Mouse (Mus musculus) MEL (cell line): ENCODE data around the gene Fam184b. TPM values are rescaled to one million over a fixed set of nuclear protein-coding genes. Genes with fewer than 3 reads are reported as not detected.

Experiments used
- DNase-seq: peaks from one replicate; pipeline ENCODE4 v3.0.0; 2011; ENCODE audit warnings: low read depth, low spot score
- H3K27ac ChIP-seq: 2 replicates; pipeline ENCODE4 v1.5.1; 2012; ENCODE audit warnings: low read depth, mild to moderate bottlenecking, control low read depth, low read length, moderate library complexity; ENCODE audit not compliant: control insufficient read depth
- H3K27me3 ChIP-seq, 2 experiments: fragments of 150-350 bp in 1 of 2; sonication (generic) in 1 of 2; 2 replicates each; pipeline ENCODE4 v1.6.1; 2012; ENCODE audit warnings: low read length in 2 of 2, mild to moderate bottlenecking in 2 of 2, improper control_type of control experiment in 1 of 2, moderate library complexity in 1 of 2; ENCODE audit not compliant: insufficient read depth in 2 of 2, control insufficient read depth in 1 of 2
- H3K36me3 ChIP-seq, 2 experiments: 2 replicates each; pipeline ENCODE4 v1.6.1; 2012 to 2014; ENCODE audit warnings: low read length in 2 of 2, improper control_type of control experiment in 1 of 2, inconsistent platforms in 1 of 2, mild to moderate bottlenecking in 1 of 2; ENCODE audit not compliant: insufficient read depth in 2 of 2, control insufficient read depth in 1 of 2
- H3K4me1 ChIP-seq, 2 experiments: fragments of 150-350 bp in 1 of 2; sonication (generic) in 1 of 2; 2 replicates each; pipeline ENCODE4 v1.6.1; 2012; ENCODE audit warnings: low read length in 2 of 2, improper control_type of control experiment in 1 of 2, mild to moderate bottlenecking in 1 of 2; ENCODE audit not compliant: insufficient read depth in 2 of 2, control insufficient read depth in 1 of 2
- H3K4me3 ChIP-seq, 2 experiments: fragments of 150-350 bp in 1 of 2; sonication (generic) in 1 of 2; 2 replicates each; pipeline ENCODE4 v1.5.1; 2012; ENCODE audit warnings: low read depth in 2 of 2, low read length in 2 of 2, mild to moderate bottlenecking in 2 of 2, moderate library complexity in 2 of 2, control low read depth in 1 of 2, improper control_type of control experiment in 1 of 2; ENCODE audit not compliant: control insufficient read depth in 1 of 2, insufficient read depth in 1 of 2
- H3K79me2 ChIP-seq: 2 replicates; pipeline ENCODE4 v1.6.1; 2012; ENCODE audit warnings: mild to moderate bottlenecking, low read length, moderate library complexity; ENCODE audit not compliant: control insufficient read depth, poor library complexity, insufficient read depth
- H3K9ac ChIP-seq: 2 replicates; pipeline ENCODE4 v1.6.1; 2012; ENCODE audit warnings: low read depth, mild to moderate bottlenecking, control low read depth, low read length, moderate library complexity; ENCODE audit not compliant: control insufficient read depth, poor library complexity, severe bottlenecking
- H3K9me3 ChIP-seq: fragments of 150-350 bp; sonication (generic); replicated peaks from 2 replicates; pipeline ENCODE4 v1.6.1; 2012; ENCODE audit warnings: mild to moderate bottlenecking, low read length, improper control_type of control experiment, moderate library complexity; ENCODE audit not compliant: insufficient read depth
- BHLHE40 ChIP-seq: IDR thresholded peaks from 2 replicates; pipeline ENCODE4 v1.6.1; 2012; ENCODE audit warnings: low read depth, mild to moderate bottlenecking, inconsistent platforms, low read length, improper control_type of control experiment, borderline replicate concordance
- CHD1 ChIP-seq: IDR thresholded peaks from 2 replicates; pipeline ENCODE4 v1.6.1; 2012; ENCODE audit warnings: low read depth, mild to moderate bottlenecking, inconsistent platforms, low read length, improper control_type of control experiment
- E2F4 ChIP-seq: IDR thresholded peaks from 2 replicates; pipeline ENCODE4 v1.6.1; 2011; ENCODE audit warnings: low read depth, low read length, improper control_type of control experiment, borderline replicate concordance
- ETS1 ChIP-seq: IDR thresholded peaks from 2 replicates; pipeline ENCODE4 v1.6.1; 2012; ENCODE audit warnings: low read depth, mild to moderate bottlenecking, inconsistent platforms, low read length, improper control_type of control experiment, moderate library complexity
- GATA1 ChIP-seq: IDR thresholded peaks from 2 replicates; pipeline ENCODE4 v1.6.1; 2011; ENCODE audit warnings: low read depth, low read length, improper control_type of control experiment
- JUND ChIP-seq: IDR thresholded peaks from 2 replicates; pipeline ENCODE4 v1.6.1; 2011; ENCODE audit warnings: low read depth, mild to moderate bottlenecking, improper control_type of control experiment, low read length
- KAT2A ChIP-seq: conservative IDR thresholded peaks from 2 replicates; pipeline ENCODE4 v1.6.1; 2012; ENCODE audit warnings: low read depth, low read length, improper control_type of control experiment, inconsistent platforms
- MAFK ChIP-seq: IDR thresholded peaks from 2 replicates; pipeline ENCODE4 v1.6.1; 2011; ENCODE audit warnings: low read depth, mild to moderate bottlenecking, low read length, improper control_type of control experiment, borderline replicate concordance
- MAZ ChIP-seq: IDR thresholded peaks from 2 replicates; pipeline ENCODE4 v1.6.1; 2012; ENCODE audit warnings: low read depth, mild to moderate bottlenecking, inconsistent platforms, low read length, improper control_type of control experiment
- MEF2A ChIP-seq: IDR thresholded peaks from 2 replicates; pipeline ENCODE4 v1.6.1; 2014; ENCODE audit warnings: low read depth, mild to moderate bottlenecking, inconsistent platforms, low read length, improper control_type of control experiment; ENCODE audit not compliant: poor library complexity, insufficient replicate concordance, severe bottlenecking; ENCODE audit errors: extremely low read depth
- MXI1 ChIP-seq: IDR thresholded peaks from 2 replicates; pipeline ENCODE4 v1.6.1; 2011; ENCODE audit warnings: mild to moderate bottlenecking, low read depth, low read length, improper control_type of control experiment
- MYC ChIP-seq: IDR thresholded peaks from 2 replicates; pipeline ENCODE4 v1.6.1; 2011; ENCODE audit warnings: low read depth, mild to moderate bottlenecking, low read length, improper control_type of control experiment, moderate library complexity
- NELFE ChIP-seq: IDR thresholded peaks from 2 replicates; pipeline ENCODE4 v1.6.1; 2011; ENCODE audit warnings: low read depth, low read length, improper control_type of control experiment
- NRF1 ChIP-seq: IDR thresholded peaks from 2 replicates; pipeline ENCODE4 v1.6.1; 2014; ENCODE audit warnings: low read depth, mild to moderate bottlenecking, inconsistent platforms, low read length, improper control_type of control experiment, moderate library complexity; ENCODE audit not compliant: poor library complexity, insufficient read depth, severe bottlenecking
- POLR2A ChIP-seq, 2 experiments: IDR thresholded peaks; 2 replicates each; pipeline ENCODE4 v1.6.1; 2011 to 2012; ENCODE audit warnings: low read length in 2 of 2, mild to moderate bottlenecking in 2 of 2, control low read depth in 1 of 2, improper control_type of control experiment in 1 of 2, low read depth in 1 of 2, moderate library complexity in 1 of 2; ENCODE audit not compliant: control insufficient read depth in 1 of 2, insufficient read depth in 1 of 2, poor library complexity in 1 of 2
- POLR2AphosphoS2 ChIP-seq: IDR thresholded peaks from 2 replicates; pipeline ENCODE4 v1.6.1; 2011; ENCODE audit warnings: low read length, improper control_type of control experiment
- POLR2AphosphoS5 ChIP-seq: IDR thresholded peaks from 2 replicates; pipeline ENCODE4 v1.6.1; 2012; ENCODE audit warnings: low read depth, borderline replicate concordance, mild to moderate bottlenecking, inconsistent platforms, low read length, moderate library complexity, mixed read lengths
- RAD21 ChIP-seq: IDR thresholded peaks from 2 replicates; pipeline ENCODE4 v1.6.1; 2011; ENCODE audit warnings: mild to moderate bottlenecking, low read depth, low read length, improper control_type of control experiment
- RCOR1 ChIP-seq: IDR thresholded peaks from 2 replicates; pipeline ENCODE4 v1.6.1; 2012; ENCODE audit warnings: low read depth, mild to moderate bottlenecking, inconsistent platforms, low read length, improper control_type of control experiment
- SIN3A ChIP-seq: IDR thresholded peaks from 2 replicates; pipeline ENCODE4 v1.6.1; 2012; ENCODE audit warnings: low read length, improper control_type of control experiment, inconsistent platforms
- SMC3 ChIP-seq: IDR thresholded peaks from 2 replicates; pipeline ENCODE4 v1.6.1; 2011; ENCODE audit warnings: low read depth, low read length, improper control_type of control experiment
- USF1 ChIP-seq: IDR thresholded peaks from 2 replicates; pipeline ENCODE4 v1.6.1; 2014; ENCODE audit warnings: low read depth, mild to moderate bottlenecking, inconsistent platforms, low read length, improper control_type of control experiment, moderate library complexity
- USF2 ChIP-seq, 2 experiments: IDR thresholded peaks; 2 replicates each; pipeline ENCODE4 v1.6.1; 2011 to 2012; ENCODE audit warnings: improper control_type of control experiment in 2 of 2, low read length in 2 of 2, borderline replicate concordance in 1 of 2, inconsistent platforms in 1 of 2, low read depth in 1 of 2, mild to moderate bottlenecking in 1 of 2; ENCODE audit not compliant: insufficient read depth in 1 of 2
- ZKSCAN1 ChIP-seq: IDR thresholded peaks from 2 replicates; pipeline ENCODE4 v1.6.1; 2012; ENCODE audit warnings: low read depth, mild to moderate bottlenecking, inconsistent platforms, low read length, improper control_type of control experiment, moderate library complexity
- ZMIZ1 ChIP-seq: IDR thresholded peaks from 2 replicates; pipeline ENCODE4 v1.6.1; 2012; ENCODE audit warnings: low read depth, mild to moderate bottlenecking, inconsistent platforms, low read length, improper control_type of control experiment, moderate library complexity
- ZNF384 ChIP-seq: IDR thresholded peaks from 2 replicates; pipeline ENCODE4 v1.6.1; 2012; ENCODE audit warnings: low read depth, mild to moderate bottlenecking, inconsistent platforms, low read length, improper control_type of control experiment
- polyA plus RNA-seq, 2 experiments: library from polyadenylated mRNA; stranded (reverse) in 1 of 2; unstranded in 1 of 2; fragments of >175 nt in 1 of 2; fragments of >200 nt in 1 of 2; gene quantifications; 2 replicates each; pipeline versions ENCODE4 v1.2.1 to v1.2.4; 2012; ENCODE audit warnings: low replicate concordance in 2 of 2, low read depth in 1 of 2; ENCODE audit not compliant: insufficient read length in 2 of 2, insufficient read depth in 1 of 2, missing spikeins in 1 of 2
- total RNA-seq: library from RNA; depleted of rRNA; stranded (reverse); fragments of 300-350 nt; gene quantifications from 2 replicates; pipeline ENCODE4 v1.2.3, GENCODE M21; 2012

The Fam184b gene
- total and polyA plus RNA-seq, 3 experiments, result under 0.01 to 0.06 TPM; not detected in 1

DNA sequence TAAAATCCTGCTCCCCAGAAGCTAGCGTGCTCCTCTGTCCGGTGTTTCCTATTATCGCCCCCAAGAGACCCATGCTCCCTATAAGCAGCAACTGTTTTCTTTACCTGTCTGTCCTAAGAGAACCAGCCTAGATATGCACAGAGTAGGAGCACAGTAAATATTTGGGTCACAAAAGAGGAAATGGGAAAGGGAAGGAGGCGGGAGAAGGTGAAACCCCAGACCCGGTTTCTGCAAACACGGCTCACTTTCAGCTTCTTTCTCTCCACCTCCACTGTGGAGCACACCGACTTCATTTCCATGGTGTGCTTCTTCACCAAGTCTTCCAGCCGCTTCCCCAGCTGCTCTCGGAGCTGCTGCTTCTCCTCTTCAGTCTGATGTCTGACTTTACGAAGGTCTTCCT, 59.1 kb downstream of the Fam184b start:
- TF ChIP-seq ZNF384, result no peak
- TF ChIP-seq RAD21, result no peak
- TF ChIP-seq USF1, result no peak
- no peak for TF ChIP-seq SMC3
- no peak for TF ChIP-seq POLR2AphosphoS5
- no peak for TF ChIP-seq POLR2AphosphoS2
- no peak for TF ChIP-seq E2F4
- no peak for TF ChIP-seq MAFK
- no peak for TF ChIP-seq CHD1
- no peak for TF ChIP-seq ZKSCAN1
- H3K9me3 ChIP-seq, result no peaks in the 10 kb centered on the region
- H3K79me2 ChIP-seq, result no peaks in the 10 kb centered on the region
- H3K36me3 ChIP-seq, result no peaks in the 10 kb centered on the region
- H3K9ac ChIP-seq, result no peak overlapping the region
- no peak for DNase-seq
- no peak overlapping the region for H3K27ac ChIP-seq
- peaks cover 0 to 2% of the 10 kb centered on the region in 2 experiments; a peak in 1 of 4 replicates for H3K27me3 ChIP-seq
- no peak overlapping the region for H3K4me3 ChIP-seq
- H3K4me1 ChIP-seq, result no peaks in the 10 kb centered on the region

GRCm38 (mm10) chr5:45577376-45577775, 62.0 kb downstream of the Fam184b start:
- Histone ChIP-seq H3K4me1 (no peaks in the 10 kb centered on the region), H3K4me3 (no peak overlapping the region), H3K79me2 (no peaks in the 10 kb centered on the region), H3K27ac (no peak overlapping the region), H3K9ac (no peak overlapping the region)
- no peak for DNase-seq
- TF ChIP-seq NELFE (no peak), ETS1 (no peak), SMC3 (no peak)
- TF ChIP-seq, all 39 proteins: peak for 0
- Histone ChIP-seq H3K9me3 (no peaks in the 10 kb centered on the region), H3K27me3 (no peaks in the 10 kb centered on the region; a peak in 1 of 4 replicates), H3K36me3 (no peaks in the 10 kb centered on the region)

GRCm38 (mm10) chr5:45576716-45577115, 62.7 kb downstream of the Fam184b start:
- no peaks in the 10 kb centered on the region; a peak in 1 of 4 replicates for H3K27me3 ChIP-seq
- no peaks in the 10 kb centered on the region for H3K79me2 ChIP-seq
- no peaks in the 10 kb centered on the region for H3K9me3 ChIP-seq
- DNase-seq, result no peak
- H3K9ac ChIP-seq, result no peak overlapping the region
- no peaks in the 10 kb centered on the region for H3K4me1 ChIP-seq
- H3K27ac ChIP-seq, result no peak overlapping the region
- no peaks in the 10 kb centered on the region for H3K36me3 ChIP-seq
- no peak overlapping the region for H3K4me3 ChIP-seq
- TF ChIP-seq MXI1 (no peak), NRF1 (no peak), NELFE (no peak), ZNF384 (no peak), USF2 (IDR thresholded peaks at IDR 0.05; ENCODE audit: borderline replicate concordance in 1 of 2, insufficient read depth in 1 of 2, low read depth in 1 of 2, low read length in 2 of 2) (no peak), POLR2AphosphoS2 (no peak), POLR2A (IDR thresholded peaks at IDR 0.05; ENCODE audit: control insufficient read depth in 1 of 2, insufficient read depth in 1 of 2, low read depth in 1 of 2, low read length in 2 of 2, poor library complexity in 1 of 2) (no peak), JUND (no peak), MAZ (no peak), POLR2AphosphoS5 (no peak), KAT2A (no peak), ZMIZ1 (no peak), ETS1 (no peak), BHLHE40 (no peak), SIN3A (no peak), RCOR1 (no peak), MYC (no peak), MEF2A (no peak), GATA1 (no peak)
